Mouse (Mus musculus): ENCODE measurements around the gene Faim2.

Gene Faim2

GRCm38 (mm10) chr15:99527629-99528353 lies at the start of gene Faim2:
TSS of gene Faim2 (minus strand) at chr15:99528165.
- in situ Hi-C loops (cut with MboI; ENCODE audit: low pct_unique_long_range_greater_than_20kb in 1 of 2, low sequenced_read_pairs in 2 of 2, unreplicated experiment in 1 of 2): no loop called here

- in situ Hi-C loops (cut with MboI; ENCODE audit: low pct_unique_long_range_greater_than_20kb in 1 of 2, low sequenced_read_pairs in 2 of 2, unreplicated experiment in 1 of 2): no loop called here
These were observed 41.2 kb upstream of the Faim2 start for GRCm38 (mm10) chr15:99569123-99569522.

GRCm38 (mm10) chr15:99568682-99569081 lies 40.7 kb upstream of the Faim2 start:
- in situ Hi-C loops (cut with MboI; ENCODE audit: low pct_unique_long_range_greater_than_20kb in 1 of 2, low sequenced_read_pairs in 2 of 2, unreplicated experiment in 1 of 2): no loop called here

- in situ Hi-C loops (cut with MboI; ENCODE audit: low pct_unique_long_range_greater_than_20kb in 1 of 2, low sequenced_read_pairs in 2 of 2, unreplicated experiment in 1 of 2): no loop called here
These were observed 39.4 kb upstream of the Faim2 start for GRCm38 (mm10) chr15:99567371-99567770.

GRCm38 (mm10) chr15:99560246-99560645 lies 32.3 kb upstream of the Faim2 start:
- in situ Hi-C loops (cut with MboI; ENCODE audit: low pct_unique_long_range_greater_than_20kb in 1 of 2, low sequenced_read_pairs in 2 of 2, unreplicated experiment in 1 of 2): no loop called here

- in situ Hi-C loops (cut with MboI; ENCODE audit: low pct_unique_long_range_greater_than_20kb in 1 of 2, low sequenced_read_pairs in 2 of 2, unreplicated experiment in 1 of 2): no loop called here
These were observed 31.0 kb upstream of the Faim2 start for GRCm38 (mm10) chr15:99558947-99559346.

GRCm38 (mm10) chr15:99553767-99554166 lies 25.8 kb upstream of the Faim2 start:
- in situ Hi-C loops (cut with MboI; ENCODE audit: low pct_unique_long_range_greater_than_20kb in 1 of 2, low sequenced_read_pairs in 2 of 2, unreplicated experiment in 1 of 2): no loop called here

- in situ Hi-C loops (cut with MboI; ENCODE audit: low pct_unique_long_range_greater_than_20kb in 1 of 2, low sequenced_read_pairs in 2 of 2, unreplicated experiment in 1 of 2): no loop called here
These were observed 21.9 kb upstream of the Faim2 start for GRCm38 (mm10) chr15:99549901-99550300.

- in situ Hi-C loops (cut with MboI; ENCODE audit: low pct_unique_long_range_greater_than_20kb in 1 of 2, low sequenced_read_pairs in 2 of 2, unreplicated experiment in 1 of 2): no loop called here
These were observed 19.8 kb upstream of the Faim2 start for GRCm38 (mm10) chr15:99547732-99548131.

- in situ Hi-C loops (cut with MboI; ENCODE audit: low pct_unique_long_range_greater_than_20kb in 1 of 2, low sequenced_read_pairs in 2 of 2, unreplicated experiment in 1 of 2): no loop called here
These were observed 18.6 kb upstream of the Faim2 start for GRCm38 (mm10) chr15:99546596-99546995.

GRCm38 (mm10) chr15:99544047-99544446 lies 16.1 kb upstream of the Faim2 start:
- in situ Hi-C loops (cut with MboI; ENCODE audit: low pct_unique_long_range_greater_than_20kb in 1 of 2, low sequenced_read_pairs in 2 of 2, unreplicated experiment in 1 of 2): no loop called here

- in situ Hi-C loops (cut with MboI; ENCODE audit: low pct_unique_long_range_greater_than_20kb in 1 of 2, low sequenced_read_pairs in 2 of 2, unreplicated experiment in 1 of 2): no loop called here
These were observed 11.9 kb upstream of the Faim2 start for GRCm38 (mm10) chr15:99539891-99540290.

- in situ Hi-C loops (cut with MboI; ENCODE audit: low pct_unique_long_range_greater_than_20kb in 1 of 2, low sequenced_read_pairs in 2 of 2, unreplicated experiment in 1 of 2): no loop called here
These were observed 9.2 kb upstream of the Faim2 start for GRCm38 (mm10) chr15:99536889-99537862.

GRCm38 (mm10) chr15:99532023-99532422 lies 4.1 kb upstream of the Faim2 start:
- in situ Hi-C loops (cut with MboI; ENCODE audit: low pct_unique_long_range_greater_than_20kb in 1 of 2, low sequenced_read_pairs in 2 of 2, unreplicated experiment in 1 of 2): no loop called here

GRCm38 (mm10) chr15:99531146-99531545 lies 3.2 kb upstream of the Faim2 start:
- in situ Hi-C loops (cut with MboI; ENCODE audit: low pct_unique_long_range_greater_than_20kb in 1 of 2, low sequenced_read_pairs in 2 of 2, unreplicated experiment in 1 of 2): no loop called here

- in situ Hi-C loops (cut with MboI; ENCODE audit: low pct_unique_long_range_greater_than_20kb in 1 of 2, low sequenced_read_pairs in 2 of 2, unreplicated experiment in 1 of 2): no loop called here
These were observed 1.3 kb downstream of the Faim2 start for GRCm38 (mm10) chr15:99526681-99527080.

GRCm38 (mm10) chr15:99520306-99520705 lies 7.7 kb downstream of the Faim2 start:
- in situ Hi-C loops (cut with MboI; ENCODE audit: low pct_unique_long_range_greater_than_20kb in 1 of 2, low sequenced_read_pairs in 2 of 2, unreplicated experiment in 1 of 2): no loop called here

GRCm38 (mm10) chr15:99519626-99520025 lies 8.3 kb downstream of the Faim2 start:
- in situ Hi-C loops (cut with MboI; ENCODE audit: low pct_unique_long_range_greater_than_20kb in 1 of 2, low sequenced_read_pairs in 2 of 2, unreplicated experiment in 1 of 2): no loop called here

GRCm38 (mm10) chr15:99517715-99518114 lies 10.2 kb downstream of the Faim2 start:
- in situ Hi-C loops (cut with MboI; ENCODE audit: low pct_unique_long_range_greater_than_20kb in 1 of 2, low sequenced_read_pairs in 2 of 2, unreplicated experiment in 1 of 2): no loop called here

Data from mouse embryonic stem cell (cell line).